Mouse (Mus musculus): ENCODE results near the gene Gm49333.

DNA sequence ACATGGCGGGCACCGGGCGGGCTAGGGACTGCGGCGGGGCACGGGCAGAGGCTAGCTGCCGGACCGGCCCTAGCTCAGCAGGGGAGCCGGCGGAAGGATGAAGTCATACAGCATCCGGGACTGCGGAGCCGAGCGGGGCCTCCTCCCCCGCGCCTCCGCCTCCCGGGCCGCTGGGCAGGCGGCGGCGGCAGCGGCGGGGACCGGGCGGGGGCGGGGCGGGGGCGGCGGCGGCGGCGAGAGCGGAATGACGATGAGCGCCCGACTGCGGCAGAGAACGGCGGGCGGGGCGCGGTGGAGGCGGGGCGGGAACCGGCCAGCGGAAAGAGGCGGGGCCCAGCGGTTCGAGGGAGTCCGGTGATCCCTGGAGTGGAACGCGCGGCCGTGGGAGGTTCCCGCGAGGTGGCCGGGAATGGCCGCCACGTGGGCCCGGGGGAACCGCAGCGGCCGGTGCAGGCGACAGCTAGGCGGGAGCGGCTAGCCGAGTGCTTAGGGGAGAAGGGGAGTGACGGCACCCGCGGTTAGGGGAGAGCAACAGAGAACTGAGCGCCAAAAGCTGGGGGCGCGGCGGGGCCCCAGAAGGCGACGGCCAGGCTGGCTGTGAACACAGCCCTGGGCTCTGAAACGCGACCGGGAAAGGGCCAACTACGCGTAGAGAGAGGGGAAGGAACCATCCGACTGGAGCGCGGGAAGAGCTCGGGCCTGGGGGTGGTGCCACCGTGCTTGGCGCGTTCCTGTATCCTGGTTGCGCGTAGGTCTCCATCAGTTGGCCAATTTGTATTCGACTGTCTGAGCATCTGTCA is 10.0 kb downstream of the Gm49333 start, which contains the start of gene Camk2n2:
- no peak for TF ChIP-seq TAL1 (IDR thresholded peaks at IDR 0.05; ENCODE audit: low read length)
- no peak for TF ChIP-seq CTCF (IDR thresholded peaks at IDR 0.05 in 2 of 3, conservative IDR thresholded peaks at IDR 0.05 in 1 of 3; ENCODE audit: control insufficient read depth in 1 of 3, insufficient read depth in 1 of 3, low read depth in 2 of 3, low read length in 3 of 3, poor library complexity in 1 of 3, severe bottlenecking in 1 of 3)

Data from MEL (cell line).